Mouse (Mus musculus) bone marrow macrophage, adult 2 months (primary cell): ENCODE data around the gene Phyhd1. TPM values are rescaled to one million over a fixed set of nuclear protein-coding genes. Genes with fewer than 3 reads are reported as not detected.

Experiments
- H3K27ac ChIP-seq: 2 replicates; pipeline ENCODE4 v1.5.1; 2012; ENCODE audit warnings: low read depth, low read length; ENCODE audit not compliant: insufficient read depth
- H3K4me1 ChIP-seq: 2 replicates; pipeline ENCODE4 v1.6.1; 2012; ENCODE audit warnings: low read length; ENCODE audit not compliant: control insufficient read depth, insufficient read depth
- H3K4me3 ChIP-seq: 2 replicates; pipeline ENCODE4 v1.5.1; 2012; ENCODE audit warnings: mild to moderate bottlenecking, low read length, moderate library complexity; ENCODE audit not compliant: insufficient read depth
- CTCF ChIP-seq: IDR thresholded peaks from 2 replicates; pipeline ENCODE4 v1.5.1; 2012; ENCODE audit warnings: low read depth, mild to moderate bottlenecking, low read length, moderate library complexity
- POLR2A ChIP-seq: IDR thresholded peaks from 2 replicates; pipeline ENCODE4 v1.6.1; 2012; ENCODE audit warnings: mild to moderate bottlenecking, low read depth, low read length, borderline replicate concordance
- polyA plus RNA-seq: library from polyadenylated mRNA; stranded (reverse); fragments of >200 nt; gene quantifications from 2 replicates; pipeline ENCODE4 v1.2.4, GENCODE M21; 2012; ENCODE audit not compliant: missing spikeins, insufficient read depth, insufficient read length

Phyhd1 gene
- polyA plus RNA-seq: 8.2 and 15.3 TPM in 2 replicates

- TF ChIP-seq POLR2A (no peak), CTCF (no peak)
- H3K4me1 ChIP-seq: peaks cover 50% of the 10 kb centered on the region
- peak within 1 kb of the TSS; percentile 3; the same call in 1 of the 2 replicates for H3K4me3 ChIP-seq
- peak within 1 kb of the TSS; percentile 86 for H3K27ac ChIP-seq
These were observed at the start of gene Phyhd1 for GRCm38 (mm10) chr2:30265767-30266253. Gene Phyhd1, plus strand, starts transcription at chr2:30266203.

- no peak overlapping the region for H3K4me3 ChIP-seq
- no peak overlapping the region for H3K27ac ChIP-seq
- H3K4me1 ChIP-seq: peaks cover 24% of the 10 kb centered on the region
- no peak for TF ChIP-seq CTCF
- no peak for TF ChIP-seq POLR2A
These were observed 49.7 kb upstream of the Phyhd1 start for GRCm38 (mm10) chr2:30216293-30216692.

GRCm38 (mm10) chr2:30235593-30235992, 30.4 kb upstream of the Phyhd1 start:
- H3K27ac ChIP-seq: no peak overlapping the region
- no peak overlapping the region for H3K4me3 ChIP-seq
- TF ChIP-seq CTCF (no peak), POLR2A (no peak)
- H3K4me1 ChIP-seq: peaks cover 9% of the 10 kb centered on the region

- TF ChIP-seq POLR2A (no peak), CTCF (no peak)
- Histone ChIP-seq H3K4me3 (peak overlapping the region; percentile 86), H3K27ac (peak overlapping the region; percentile 36), H3K4me1 (peaks cover 9% of the 10 kb centered on the region)
These were observed 29.4 kb upstream of the Phyhd1 start for GRCm38 (mm10) chr2:30236426-30237198.

- peaks cover 13% of the 10 kb centered on the region for H3K4me1 ChIP-seq
- peak within 1 kb of the TSS; percentile 91 for H3K4me3 ChIP-seq
- H3K27ac ChIP-seq: peak within 1 kb of the TSS; percentile 49
- TF ChIP-seq CTCF: no peak
- no peak for TF ChIP-seq POLR2A
These were observed 28.7 kb upstream of the Phyhd1 start, which contains the start of gene Lrrc8a for GRCm38 (mm10) chr2:30237199-30237880. Gene Lrrc8a, plus strand, starts transcription at chr2:30237715.

- TF ChIP-seq CTCF (peak; percentile 7; the same call in 1 of the 2 replicates), POLR2A (no peak)
- H3K4me3 ChIP-seq: peak overlapping the region; percentile 91
- peak overlapping the region; percentile 49 for H3K27ac ChIP-seq
- peaks cover 16% of the 10 kb centered on the region for H3K4me1 ChIP-seq
These were observed 28.1 kb upstream of the Phyhd1 start for GRCm38 (mm10) chr2:30237881-30238280.

- no peak for TF ChIP-seq POLR2A
- no peak for TF ChIP-seq CTCF
- Histone ChIP-seq H3K4me3 (peak overlapping the region; percentile 91), H3K27ac (no peak overlapping the region), H3K4me1 (peaks cover 25% of the 10 kb centered on the region)
These were observed 27.0 kb upstream of the Phyhd1 start for GRCm38 (mm10) chr2:30238906-30239465.

- Histone ChIP-seq H3K4me3 (no peak overlapping the region), H3K4me1 (peaks cover 25% of the 10 kb centered on the region), H3K27ac (no peak overlapping the region)
- no peak for TF ChIP-seq POLR2A
These were observed 26.2 kb upstream of the Phyhd1 start for GRCm38 (mm10) chr2:30239777-30240176.

- TF ChIP-seq CTCF: no peak
- no peak for TF ChIP-seq POLR2A
- no peak within 1 kb of the TSS for H3K4me3 ChIP-seq
- H3K4me1 ChIP-seq: peaks cover 25% of the 10 kb centered on the region
- H3K27ac ChIP-seq: no peak within 1 kb of the TSS
These were observed 25.7 kb upstream of the Phyhd1 start, which contains the start of gene Gm28035 for GRCm38 (mm10) chr2:30240267-30240666. Gene Gm28035, plus strand, starts transcription at chr2:30240567.
